In genomic region chr17:80091879-80092549, GRCm38 (mm10) we compare ENCODE assay signal across 21 mouse cellular contexts. TPM values are rescaled to one million over a fixed set of nuclear protein-coding genes. Genes with fewer than 3 reads are reported as not detected.
DNase-seq lines count a peak whose midpoint lies in the region; ATAC-seq and TF ChIP-seq lines count a peak whose summit lies in the region.
"Had no signal": no experiment of that assay in that cellular context is flagged by ENCODE, and none has a peak within 500 bp of the region (broad histone marks: within the 10 kb centered on the region; RNA-seq: fewer than 3 reads in every experiment).

No protein-coding gene starts in this region.

- no peaks in the 10 kb centered on the region for H3K36me3 ChIP-seq in liver, adult 2 months (ENCODE audit: control insufficient read depth, insufficient read depth, low read length)
- no peaks in the 10 kb centered on the region for H3K36me3 ChIP-seq in liver, embryonic 11.5 days (ENCODE audit: control insufficient read depth, insufficient read depth, low read length)
- H3K36me3 ChIP-seq in MEL (ENCODE audit: control insufficient read depth in 1 of 2, insufficient read depth in 2 of 2, low read length in 2 of 2) = no peaks in the 10 kb centered on the region
- H3K36me3 ChIP-seq in heart, embryonic 12.5 days = no peaks in the 10 kb centered on the region
- no peaks in the 10 kb centered on the region for H3K36me3 ChIP-seq in thymus, adult 2 months (ENCODE audit: control insufficient read depth, insufficient read depth, low read length)
- H3K36me3 ChIP-seq: embryonic facial prominence, embryonic 15.5 days; G1E; hindbrain, embryonic 12.5 days; limb, embryonic 13.5 days; midbrain, embryonic 12.5 days had no signal

- ATAC-seq in liver, embryonic 11.5 days (replicated peaks; ENCODE audit: low FRiP score) = no peak
- peak; percentile 73 for ATAC-seq in megakaryocyte, adult 5-6 weeks (ENCODE audit: poor library complexity, severe bottlenecking)
- ATAC-seq in heart, embryonic 12.5 days (ENCODE audit: insufficient number of reproducible peaks, low FRiP score) = no peak
- ATAC-seq: forebrain, embryonic 16.5 days had no signal

- no peak for TF ChIP-seq CTCF in liver, adult 2 months (IDR thresholded peaks at IDR 0.05; ENCODE audit: low read depth, low read length)
- no peak for TF ChIP-seq CTCF in MEL (IDR thresholded peaks at IDR 0.05 in 2 of 3, conservative IDR thresholded peaks at IDR 0.05 in 1 of 3; ENCODE audit: control insufficient read depth in 1 of 3, insufficient read depth in 1 of 3, low read depth in 2 of 3, low read length in 3 of 3, poor library complexity in 1 of 3, severe bottlenecking in 1 of 3)
- TF ChIP-seq CTCF in thymus, adult 2 months (IDR thresholded peaks at IDR 0.05; ENCODE audit: borderline replicate concordance, control insufficient read depth, extremely low read depth, insufficient read depth, low read length, poor library complexity) = no peak

- H3K4me2 ChIP-seq in liver, embryonic 11.5 days = no peak overlapping the region
- no peak overlapping the region for H3K4me2 ChIP-seq in heart, embryonic 12.5 days
- H3K4me2 ChIP-seq: embryonic facial prominence, embryonic 15.5 days; heart, embryonic 11.5 days; hindbrain, embryonic 12.5 days; limb, embryonic 13.5 days; lung, embryonic 14.5 days; midbrain, embryonic 12.5 days had no signal

- no peak for TF ChIP-seq RAD21 in MEL (IDR thresholded peaks at IDR 0.05; ENCODE audit: low read depth, low read length)

- no peak for TF ChIP-seq POLR2A in liver, adult 2 months (IDR thresholded peaks at IDR 0.05; ENCODE audit: extremely low read depth, insufficient read depth, low read length)
- TF ChIP-seq POLR2A in MEL (IDR thresholded peaks at IDR 0.05; ENCODE audit: control insufficient read depth in 1 of 2, insufficient read depth in 1 of 2, low read depth in 1 of 2, low read length in 2 of 2, poor library complexity in 1 of 2) = no peak
- no peak for TF ChIP-seq POLR2A in thymus, adult 2 months (IDR thresholded peaks at IDR 0.05; ENCODE audit: control insufficient read depth, extremely low read depth, insufficient read depth, low read length, poor library complexity)

- H3K27me3 ChIP-seq in liver, adult 2 months (ENCODE audit: control insufficient read depth, insufficient read depth, low read length) = no peaks in the 10 kb centered on the region
- no peaks in the 10 kb centered on the region for H3K27me3 ChIP-seq in liver, embryonic 11.5 days (replicated peaks; ENCODE audit: control insufficient read depth, insufficient read depth, low read length)
- H3K27me3 ChIP-seq in MEL (ENCODE audit: control insufficient read depth in 1 of 2, insufficient read depth in 2 of 2, low read length in 2 of 2) = no peaks in the 10 kb centered on the region; a peak in 2 of 4 replicates
- peaks cover 4% of the 10 kb centered on the region; the same call in 1 of the 2 replicates for H3K27me3 ChIP-seq in heart, embryonic 12.5 days (replicated peaks)
- no peaks in the 10 kb centered on the region for H3K27me3 ChIP-seq in thymus, adult 2 months (ENCODE audit: control insufficient read depth, insufficient read depth, low read length)
- H3K27me3 ChIP-seq: embryonic facial prominence, embryonic 15.5 days; hindbrain, embryonic 12.5 days; limb, embryonic 13.5 days; midbrain, embryonic 12.5 days had no signal

- no peaks in the 10 kb centered on the region for H3K9me3 ChIP-seq in liver, embryonic 11.5 days (ENCODE audit: control insufficient read depth, low read length)
- no peaks in the 10 kb centered on the region for H3K9me3 ChIP-seq in MEL (replicated peaks; ENCODE audit: insufficient read depth, low read length)
- H3K9me3 ChIP-seq in heart, embryonic 12.5 days (replicated peaks) = no peaks in the 10 kb centered on the region
- H3K9me3 ChIP-seq: embryonic facial prominence, embryonic 15.5 days; G1E; hindbrain, embryonic 12.5 days; limb, embryonic 13.5 days; midbrain, embryonic 12.5 days had no signal

- TF ChIP-seq EP300 in MEL (IDR thresholded peaks at IDR 0.05; ENCODE audit: low read depth in 1 of 2, low read length in 2 of 2) = no peak

- 9% methylated on average over 6 of the region's 6 CpGs for WGBS in liver, adult 2 months
- 43% methylated on average over 6 of the region's 6 CpGs for WGBS in liver, embryonic 11.5 days
- WGBS in heart, embryonic 12.5 days = 50% methylated on average over 6 of the region's 6 CpGs
- WGBS in thymus, adult 2 months = 32% methylated on average over 6 of the region's 6 CpGs

- H3K9ac ChIP-seq in liver, adult 2 months (ENCODE audit: low read depth, low read length) = no peak overlapping the region
- no peak overlapping the region for H3K9ac ChIP-seq in liver, embryonic 11.5 days (ENCODE audit: low read depth, low read length)
- H3K9ac ChIP-seq in MEL (ENCODE audit: control insufficient read depth, low read depth, low read length, poor library complexity, severe bottlenecking) = no peak overlapping the region
- no peak overlapping the region for H3K9ac ChIP-seq in heart, embryonic 12.5 days
- H3K9ac ChIP-seq: embryonic facial prominence, embryonic 15.5 days; hindbrain, embryonic 12.5 days; limb, embryonic 13.5 days; lung, embryonic 14.5 days; midbrain, embryonic 12.5 days had no signal

- DNase-seq in liver, adult 2 months (ENCODE audit: extremely low read depth, low read depth, low spot score) = peak; percentile 54
- no peak for DNase-seq in liver, embryonic 11.5 days (ENCODE audit: low spot score)
- DNase-seq in CD4-positive helper T cell, adult 2 months (ENCODE audit: low read depth, low spot score) = peak; percentile 21
- DNase-seq in MEL (ENCODE audit: low read depth, low spot score) = peak; percentile 7
- DNase-seq in layer of hippocampus, postnatal 10 days (ENCODE audit: low spot score in 2 of 2) = no peak
- no peak for DNase-seq in thymus, adult 2 months
- DNase-seq: cerebellum, adult 9-10 months; heart, postnatal 14 days; layer of hippocampus, postnatal 36 days; lung, embryonic 14.5 days; lung, postnatal 4 days; retina, postnatal 1 day had no signal

- H3K79me2 ChIP-seq in liver, adult 2 months (ENCODE audit: control insufficient read depth, insufficient read depth, low read length) = no peaks in the 10 kb centered on the region
- H3K79me2 ChIP-seq in MEL (ENCODE audit: control insufficient read depth, insufficient read depth, low read length, poor library complexity) = no peaks in the 10 kb centered on the region

- no peak overlapping the region for H3K4me3 ChIP-seq in liver, adult 2 months (ENCODE audit: insufficient read depth, low read depth, low read length)
- H3K4me3 ChIP-seq in liver, embryonic 11.5 days (ENCODE audit: low read depth, low read length) = no peak overlapping the region
- H3K4me3 ChIP-seq in MEL (ENCODE audit: control insufficient read depth in 1 of 2, insufficient read depth in 1 of 2, low read depth in 2 of 2, low read length in 2 of 2) = no peak overlapping the region
- H3K4me3 ChIP-seq in heart, embryonic 12.5 days = no peak overlapping the region
- no peak overlapping the region for H3K4me3 ChIP-seq in thymus, adult 2 months (ENCODE audit: control insufficient read depth, insufficient read depth, low read length)
- H3K4me3 ChIP-seq: embryonic facial prominence, embryonic 15.5 days; hindbrain, embryonic 12.5 days; limb, embryonic 13.5 days; midbrain, embryonic 12.5 days had no signal

- peaks cover 9% of the 10 kb centered on the region; the same call in 1 of the 2 replicates for H3K4me1 ChIP-seq in liver, adult 2 months (ENCODE audit: control insufficient read depth, insufficient read depth, low read length)
- no peaks in the 10 kb centered on the region for H3K4me1 ChIP-seq in liver, embryonic 11.5 days (replicated peaks; ENCODE audit: control insufficient read depth, insufficient read depth, low read length)
- H3K4me1 ChIP-seq in MEL (ENCODE audit: control insufficient read depth in 1 of 2, insufficient read depth in 2 of 2, low read length in 2 of 2) = no peaks in the 10 kb centered on the region
- H3K4me1 ChIP-seq in heart, embryonic 12.5 days (replicated peaks) = peaks cover 6% of the 10 kb centered on the region; the same call in 1 of the 2 replicates
- H3K4me1 ChIP-seq in thymus, adult 2 months (replicated peaks; ENCODE audit: control insufficient read depth, insufficient read depth, low read length) = peaks cover 8% of the 10 kb centered on the region

- H3K27ac ChIP-seq in liver, adult 2 months (replicated peaks; ENCODE audit: insufficient read depth, low read depth, low read length) = no peak overlapping the region
- H3K27ac ChIP-seq in liver, embryonic 11.5 days (ENCODE audit: low read depth, low read length) = no peak overlapping the region
- no peak overlapping the region for H3K27ac ChIP-seq in MEL (ENCODE audit: control insufficient read depth, low read depth, low read length)
- H3K27ac ChIP-seq in heart, embryonic 12.5 days (ENCODE audit: poor library complexity, severe bottlenecking) = no peak overlapping the region
- H3K27ac ChIP-seq in thymus, adult 2 months (ENCODE audit: control insufficient read depth, insufficient read depth, low read length) = no peak overlapping the region
- H3K27ac ChIP-seq: embryonic facial prominence, embryonic 15.5 days; hindbrain, embryonic 12.5 days; limb, embryonic 13.5 days; midbrain, embryonic 12.5 days had no signal

RNA-seq across cellular contexts. Expression of gene Hnrnpll, which starts 29.9 kb away (rescaled TPM):
- 26.1 and 27.2 TPM in 2 replicates for total RNA-seq in liver, adult 2 months (2014; rRNA removed)
- polyA plus RNA-seq in liver, adult 2 months (2012; rRNA removed) = 7.7 and 7.9 TPM in 2 replicates
- polyA plus RNA-seq in liver, embryonic 11.5 days (2014; fragmentation: Nextera tagmentation; extraction: Ambion mirVana) = 57.2 and 65.9 TPM in 2 replicates
- total RNA-seq in MEL (2012; rRNA removed) = 44.9 and 48.7 TPM in 2 replicates
- 100 to 1,000 TPM in 1 of 2 experiments, 10 to 100 TPM in 1; 77.7 to 142 TPM for polyA plus RNA-seq in MEL (2012; ENCODE audit: insufficient read depth in 1 of 2, insufficient read length in 2 of 2, low read depth in 1 of 2, low replicate concordance in 2 of 2, missing spikeins in 1 of 2)
- 97.4 and 108 TPM in 2 replicates for total RNA-seq in megakaryocyte, adult 5-6 weeks (2015)
- total RNA-seq in megakaryocyte, adult 5-6 weeks (2017) = 53.1 and 65.2 TPM in 2 replicates
- polyA plus RNA-seq in heart, embryonic 12.5 days (2016; fragmentation: Nextera tagmentation; extraction: Ambion mirVana) = 60.6 and 63.5 TPM in 2 replicates
- total RNA-seq in layer of hippocampus, postnatal 10 days (2021) = 10 to 100 TPM; 68.6 to 74.6 TPM
- 30.5 and 37.8 TPM in 2 replicates for polyA plus RNA-seq in thymus, adult 2 months (2012; rRNA removed)

RNA-seq across cellular contexts. Expression of gene Galm, which starts 35.3 kb away (rescaled TPM):
- 68.6 and 70.5 TPM in 2 replicates for total RNA-seq in liver, adult 2 months (2014; rRNA removed)
- polyA plus RNA-seq in liver, adult 2 months (2012; rRNA removed) = 81.2 and 98.5 TPM in 2 replicates
- polyA plus RNA-seq in liver, embryonic 11.5 days (2014; fragmentation: Nextera tagmentation; extraction: Ambion mirVana) = 16.7 and 18.7 TPM in 2 replicates
- not detected in 2 replicates for total RNA-seq in MEL (2012; rRNA removed)
- under 1 TPM in 1 of 2 experiments, not detected in 1; 0.15 TPM for polyA plus RNA-seq in MEL (2012; ENCODE audit: insufficient read depth in 1 of 2, insufficient read length in 2 of 2, low read depth in 1 of 2, low replicate concordance in 2 of 2, missing spikeins in 1 of 2)
- 6.3 and 8.2 TPM in 2 replicates for total RNA-seq in megakaryocyte, adult 5-6 weeks (2015)
- 3.0 and 5.1 TPM in 2 replicates for total RNA-seq in megakaryocyte, adult 5-6 weeks (2017)
- 10.0 TPM in 2 replicates for polyA plus RNA-seq in heart, embryonic 12.5 days (2016; fragmentation: Nextera tagmentation; extraction: Ambion mirVana)
- total RNA-seq in layer of hippocampus, postnatal 10 days (2021) = 1 to 10 TPM; 2.9 to 3.7 TPM
- 8.7 and 9.3 TPM in 2 replicates for polyA plus RNA-seq in thymus, adult 2 months (2012; rRNA removed)
- total RNA-seq: G1E had no signal
- polyA plus RNA-seq: G1E had no signal

Comparison
In these comparisons a context has a peak if more than half of its experiments do, and no peak if none do; other contexts are left out.
1. DNase-seq: peak in liver, adult 2 months (single experiment), CD4-positive helper T cell, adult 2 months (single experiment) and MEL (single experiment); none in liver, embryonic 11.5 days (single experiment), layer of hippocampus, postnatal 10 days (0 of 2) and thymus, adult 2 months (single experiment).